Mouse (Mus musculus) mesoderm, embryonic 11.5 days (tissue): Measurements from ENCODE around the gene Zfp454.

ENCODE experiments used
- DNase-seq: peaks from one replicate; pipeline ENCODE4 v3.0.0-alpha.2; 2012; ENCODE audit warnings: low read depth, low spot score

Zfp454 gene

DNA sequence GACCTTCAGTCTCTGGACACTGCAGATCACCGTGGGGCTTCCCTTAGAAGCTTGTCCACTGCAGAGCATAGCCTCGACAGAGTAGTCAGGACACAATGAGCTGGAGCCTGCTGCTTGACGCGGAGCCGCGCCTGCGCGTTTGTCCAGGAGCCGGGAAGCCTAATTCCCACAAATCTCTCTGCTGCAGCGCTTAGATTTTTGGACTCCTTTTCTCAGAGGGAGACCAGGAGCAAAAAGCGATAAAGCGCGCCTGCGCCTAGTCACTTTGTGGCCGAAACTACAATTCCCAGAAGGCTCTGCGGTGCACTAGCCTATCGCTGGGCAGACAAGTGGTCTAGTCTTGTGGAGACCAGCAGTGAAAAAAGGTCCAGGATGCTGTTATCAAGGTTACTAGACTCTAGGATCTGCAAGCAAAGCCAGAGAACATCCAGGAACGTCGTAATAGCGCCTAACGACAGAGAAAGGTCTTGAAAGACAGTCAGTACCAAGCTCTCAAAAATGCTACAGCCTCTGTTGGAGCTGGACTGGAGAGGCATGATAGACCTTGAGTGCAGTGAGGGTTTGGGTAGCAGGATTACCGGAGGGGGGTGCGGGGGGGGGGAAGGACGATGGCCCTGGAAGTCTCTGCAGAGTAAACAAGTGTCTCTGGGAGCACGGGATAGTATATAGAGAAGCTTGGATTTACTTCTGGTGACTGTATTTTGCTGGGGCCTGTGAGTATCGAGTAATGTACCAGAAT, at the start of gene Zfp454:
TSS of gene Zfp454 (minus strand) at position 262 of the 739 bp plus-strand sequence.
- peak; percentile 95 for DNase-seq

DNA sequence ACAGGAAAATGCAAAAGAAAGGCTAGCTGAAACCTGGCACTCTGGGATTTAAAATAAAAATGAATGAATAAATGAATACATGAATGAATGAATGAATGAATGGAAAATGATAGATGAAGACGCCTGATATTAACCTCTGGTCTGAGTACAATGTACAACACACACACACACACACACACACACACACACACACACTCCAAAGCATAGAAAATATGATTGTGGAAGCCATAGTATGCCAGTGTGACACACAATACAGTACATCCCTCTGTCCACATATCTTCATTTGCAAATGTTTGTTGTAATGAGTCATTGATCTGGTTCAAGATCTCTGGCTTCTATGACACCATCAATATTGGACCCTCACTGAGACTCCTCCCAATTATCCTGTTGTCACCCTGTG, 44.6 kb upstream of the Zfp454 start:
- no peak for DNase-seq

DNA sequence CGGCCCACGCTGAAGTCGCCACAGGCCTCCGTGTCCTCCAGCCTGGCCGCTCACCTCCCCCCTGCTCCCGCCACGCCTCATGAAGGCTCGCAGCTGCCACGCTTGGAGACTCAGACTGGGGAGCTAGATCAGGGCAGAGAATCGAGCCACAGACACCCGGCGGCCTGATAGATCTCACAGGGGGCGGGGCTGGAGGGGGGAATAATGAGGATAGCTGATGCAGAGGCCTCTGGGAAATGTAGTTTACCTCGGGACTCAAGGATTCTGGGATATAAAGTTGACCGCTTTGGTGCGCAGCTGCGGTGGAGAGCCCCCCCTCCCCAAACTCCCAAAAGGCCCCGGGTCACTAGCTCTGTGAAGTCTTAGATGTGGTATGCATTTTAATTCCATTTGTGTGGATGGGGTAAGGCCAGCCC, 44.0 kb upstream of the Zfp454 start, which contains the start of gene Zfp354b:
TSS of gene Zfp354b (minus strand) at position 183 of the 416 bp plus-strand sequence.
- peak; percentile 87 for DNase-seq

GRCm38 (mm10) chr11:50931021-50931420, 43.6 kb upstream of the Zfp454 start:
- DNase-seq: no peak

DNA sequence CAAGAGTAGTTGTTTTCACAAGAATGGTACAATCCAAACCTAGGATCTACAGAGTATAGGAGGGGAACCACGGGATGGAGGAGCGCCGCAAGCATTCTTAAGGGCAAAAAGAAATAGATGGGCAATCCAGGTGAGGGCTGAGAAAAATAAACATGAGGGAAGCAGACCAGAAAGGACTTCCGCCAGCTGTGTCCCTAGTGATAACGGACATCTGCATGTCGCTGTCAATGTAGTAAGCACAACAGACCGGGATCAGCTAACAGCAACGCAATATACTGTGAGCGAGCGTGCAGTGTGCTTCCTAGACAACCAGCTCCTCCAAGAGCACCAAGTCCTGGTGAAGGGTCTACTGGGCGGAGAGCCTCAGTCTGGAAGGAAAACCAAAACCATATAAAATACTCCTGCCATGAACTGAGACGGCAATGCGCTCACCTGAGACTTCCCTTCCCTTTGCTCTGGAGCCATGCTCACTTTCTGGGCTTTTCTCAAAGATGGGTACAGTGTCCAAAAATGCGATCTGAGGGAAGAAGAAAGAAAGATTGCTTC, 43.1 kb upstream of the Zfp454 start:
- DNase-seq: peak; percentile 2

- DNase-seq: peak; percentile 95
Measured at GRCm38 (mm10) chr11:50915671-50916320, 28.3 kb upstream of the Zfp454 start, which contains the start of gene Zfp2. Gene Zfp2 (minus strand): TSS chr11:50916165.

- no peak for DNase-seq
Measured at GRCm38 (mm10) chr11:50914461-50914860, 27.0 kb upstream of the Zfp454 start.

GRCm38 (mm10) chr11:50913301-50913700, 25.9 kb upstream of the Zfp454 start:
- no peak for DNase-seq

- DNase-seq: no peak
Measured at GRCm38 (mm10) chr11:50908136-50908535, 20.7 kb upstream of the Zfp454 start.

GRCm38 (mm10) chr11:50897359-50897758, 9.9 kb upstream of the Zfp454 start:
- no peak for DNase-seq

- peak; percentile 11 for DNase-seq
Measured at GRCm38 (mm10) chr11:50892441-50892840, 5.0 kb upstream of the Zfp454 start.

DNA sequence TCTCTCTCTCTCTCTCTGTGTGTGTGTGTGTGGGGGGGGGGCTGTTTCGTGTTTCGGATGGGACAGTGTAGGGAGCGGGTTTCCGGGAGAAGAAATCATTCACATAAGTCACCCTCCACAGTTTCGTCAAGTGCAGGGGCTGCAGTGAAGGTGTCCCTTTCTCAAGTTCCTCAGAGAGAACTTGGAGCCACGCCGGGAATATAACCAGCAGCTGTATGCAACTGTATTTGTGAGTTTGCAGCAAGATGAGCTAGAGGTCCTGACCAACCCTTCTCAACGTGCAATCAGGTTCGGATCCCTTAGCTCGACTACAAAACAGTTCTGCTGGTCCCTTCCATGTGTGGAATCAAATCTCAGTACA, 538 bp downstream of the Zfp454 start:
- no peak for DNase-seq

GRCm38 (mm10) chr11:50886231-50886932, 1.1 kb downstream of the Zfp454 start:
- peak; percentile 10 for DNase-seq

DNA sequence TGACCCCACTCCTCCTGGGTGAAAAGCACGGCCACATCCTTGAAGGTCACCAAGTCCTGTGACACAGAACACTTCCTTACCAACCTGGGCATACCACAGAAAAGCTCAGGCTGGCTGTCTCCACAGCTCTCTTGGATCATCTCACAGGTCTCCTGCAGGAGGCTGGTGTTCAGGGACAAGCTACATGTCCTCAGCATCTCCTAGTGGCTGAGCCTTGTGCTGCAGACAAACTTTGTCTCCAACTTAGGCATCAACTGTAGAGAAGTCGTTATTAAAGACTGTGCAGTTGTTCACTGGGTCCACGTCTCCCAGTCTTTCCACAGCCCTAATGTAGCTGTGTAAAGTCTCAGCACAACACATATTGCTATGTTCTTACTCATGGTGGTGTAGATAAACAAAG, 3.7 kb downstream of the Zfp454 start:
- DNase-seq: no peak

GRCm38 (mm10) chr11:50878641-50879040, 8.8 kb downstream of the Zfp454 start:
- DNase-seq: no peak

DNA sequence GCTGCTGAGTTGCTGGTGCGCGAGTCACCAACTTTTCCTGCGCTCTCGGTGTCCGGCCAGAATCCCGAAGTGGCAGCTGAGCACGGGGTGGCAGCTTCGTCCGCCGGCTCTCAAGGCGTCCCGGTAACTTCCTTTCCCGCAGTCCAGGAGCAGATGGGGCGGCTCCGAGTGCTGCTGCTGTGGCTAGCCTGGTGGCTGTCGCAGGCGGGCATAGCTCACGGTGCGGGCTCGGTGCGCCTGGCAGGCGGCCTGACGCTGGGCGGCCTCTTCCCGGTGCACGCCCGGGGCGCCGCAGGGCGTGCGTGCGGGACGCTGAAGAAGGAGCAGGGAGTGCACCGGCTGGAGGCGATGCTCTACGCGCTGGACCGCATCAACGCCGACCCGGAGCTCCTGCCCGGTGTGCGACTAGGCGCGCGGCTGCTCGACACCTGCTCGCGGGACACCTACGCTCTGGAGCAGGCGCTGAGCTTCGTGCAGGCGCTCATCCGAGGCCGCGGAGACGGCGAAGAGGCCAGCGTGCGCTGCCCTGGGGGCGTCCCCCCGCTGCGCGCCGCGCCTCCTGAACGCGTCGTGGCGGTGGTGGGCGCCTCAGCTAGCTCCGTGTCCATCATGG, 36.4 kb downstream of the Zfp454 start:
- no peak for DNase-seq

- DNase-seq: no peak
Measured at GRCm38 (mm10) chr11:50850177-50850735, 37.2 kb downstream of the Zfp454 start, which contains the start of gene Grm6. Gene Grm6 (plus strand): TSS chr11:50850685.

- DNase-seq: no peak
Measured at GRCm38 (mm10) chr11:50849310-50849709, 38.1 kb downstream of the Zfp454 start.

DNA sequence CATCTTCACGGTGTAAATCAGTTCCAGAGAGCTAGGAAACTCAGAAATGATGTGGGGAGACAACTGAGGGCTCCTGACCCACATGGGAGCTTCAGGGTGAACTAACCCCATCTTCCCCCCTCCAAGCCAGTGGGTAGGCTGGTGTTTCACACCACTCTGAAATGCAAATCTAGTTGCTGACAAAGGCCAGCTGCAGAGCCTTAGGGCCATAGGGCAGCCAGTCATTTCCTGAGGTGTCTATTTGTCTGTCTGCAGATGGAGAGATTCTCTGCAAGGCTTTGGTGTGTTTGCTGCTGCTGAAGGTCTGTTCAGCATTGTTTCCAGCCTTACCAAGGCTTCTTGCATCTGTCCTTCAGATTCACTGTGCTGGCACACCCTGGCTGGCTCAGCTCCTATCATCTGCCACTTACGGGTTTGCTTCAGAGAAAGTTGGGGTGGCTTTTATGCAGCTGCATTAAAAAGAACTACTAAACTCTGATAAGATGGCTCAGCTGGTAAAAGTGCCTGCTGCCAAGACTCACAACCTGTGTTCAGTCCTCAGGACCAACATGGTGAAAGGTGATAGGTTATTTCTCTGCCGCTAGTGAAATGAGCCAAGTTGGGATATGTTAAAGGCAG, 38.8 kb downstream of the Zfp454 start:
- no peak for DNase-seq

DNA sequence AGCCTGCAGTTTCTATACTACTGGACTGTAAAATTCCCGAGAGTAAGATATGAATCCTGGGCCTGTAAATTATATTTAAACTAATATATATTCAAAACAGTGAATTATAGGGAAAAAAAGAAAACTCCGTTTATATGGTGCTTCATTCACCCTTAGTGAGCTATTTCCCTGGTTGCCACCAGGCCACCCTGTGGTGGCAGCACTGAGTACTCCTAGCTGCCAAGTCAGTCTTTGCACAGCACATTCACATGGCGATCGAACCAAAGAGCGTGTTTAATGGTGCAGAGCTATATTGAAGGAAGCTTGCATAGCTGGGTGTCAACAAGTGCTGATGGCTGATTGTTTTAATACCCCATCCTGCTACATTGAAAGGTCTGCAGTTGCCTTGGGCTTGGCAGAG, 40.4 kb downstream of the Zfp454 start:
- no peak for DNase-seq

- DNase-seq: no peak
Measured at GRCm38 (mm10) chr11:50845951-50846350, 41.5 kb downstream of the Zfp454 start.
